Mouse (Mus musculus): ENCODE measurements around the gene Gabra1. TPM values are rescaled to one million over a fixed set of nuclear protein-coding genes. Genes with fewer than 3 reads are reported as not detected.

Gabra1 gene
- total RNA-seq (2022): 1 to 10 TPM in 2 of 4 experiments, under 1 TPM in 2; 0.22 to 1.5 (median 0.89) TPM

DNA sequence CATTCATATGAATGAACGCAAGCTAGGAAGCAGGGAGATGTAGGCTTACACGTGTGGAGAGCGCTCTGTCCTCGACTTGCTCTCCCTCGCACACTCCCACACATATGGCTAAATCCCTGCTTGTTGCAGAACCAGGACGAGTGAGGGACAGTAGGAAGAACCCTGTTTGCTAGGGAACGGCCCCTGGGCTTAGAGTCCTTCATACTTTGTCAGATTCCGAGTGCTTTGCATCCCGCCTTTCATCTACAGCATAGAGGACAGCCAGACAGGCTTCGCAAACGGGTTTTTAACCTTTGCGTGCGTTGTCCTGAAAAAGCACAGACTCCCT, at the start of gene Gabra1:
Gene Gabra1, minus strand, starts transcription at position 106 of the 328 bp plus-strand sequence.
- DNase-seq (ENCODE audit: low spot score in 2 of 2): no peak

DNA sequence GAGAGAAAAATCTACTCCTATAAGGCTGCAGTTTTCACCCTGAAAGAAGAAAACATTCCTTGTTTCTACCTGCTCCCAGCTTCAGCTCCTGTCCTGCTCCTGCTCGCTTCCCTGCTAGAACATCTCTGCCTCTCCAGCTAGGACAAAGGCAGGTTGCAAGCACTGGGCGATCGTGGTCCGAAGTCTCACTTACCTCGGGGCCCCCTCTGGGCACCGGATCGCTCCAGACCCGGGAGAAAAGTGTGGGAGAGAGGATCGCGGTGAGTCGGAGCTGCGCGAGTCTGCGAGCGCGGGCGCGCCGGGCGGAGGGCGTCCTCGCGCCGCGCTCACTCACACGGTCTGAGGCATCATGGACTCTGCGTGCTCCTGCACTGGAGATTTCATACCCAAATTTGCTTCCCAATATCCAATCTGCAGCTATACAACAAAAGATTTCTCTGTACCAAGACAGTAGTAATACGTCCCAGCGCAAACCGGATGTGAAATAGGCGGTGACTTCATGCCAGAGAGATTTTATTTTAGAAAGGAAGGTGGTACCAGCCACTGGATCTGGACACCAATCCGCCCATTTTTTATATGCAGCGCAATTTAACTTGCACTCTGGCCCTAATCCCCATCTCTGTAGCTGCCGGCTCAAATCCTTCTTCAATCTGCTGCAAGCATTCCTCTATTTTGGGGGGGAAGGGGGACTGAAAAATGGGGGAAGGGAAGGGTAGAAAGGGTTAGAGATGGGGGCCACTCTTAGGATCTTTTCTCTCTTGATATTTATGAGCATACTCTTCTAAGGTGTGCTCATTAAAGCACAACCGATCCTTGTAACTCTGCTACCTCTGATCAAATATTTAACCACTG, 531 bp downstream of the Gabra1 start:
- DNase-seq (ENCODE audit: low spot score in 2 of 2): no peak

DNA sequence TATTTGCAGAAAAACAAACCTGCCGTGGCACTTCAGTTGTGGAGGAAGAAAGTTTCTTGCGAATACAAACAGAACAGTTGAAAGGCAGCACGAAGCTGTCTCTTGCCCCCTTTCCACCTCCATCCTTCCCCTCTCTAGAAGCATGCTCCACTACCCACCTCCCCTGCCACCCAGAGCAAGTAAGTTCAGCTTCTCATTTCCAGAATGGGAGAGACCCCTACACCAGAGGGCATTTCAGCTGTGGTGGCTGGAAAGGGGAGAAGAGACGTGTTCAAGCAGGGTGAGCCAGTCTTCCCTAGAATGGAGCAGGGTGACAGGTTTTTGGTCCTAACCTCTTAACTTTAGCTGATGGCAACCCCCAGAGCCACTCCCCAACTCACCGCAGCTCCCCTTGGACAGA, 1.3 kb downstream of the Gabra1 start:
- no peak for DNase-seq (ENCODE audit: low spot score in 2 of 2)

DNA sequence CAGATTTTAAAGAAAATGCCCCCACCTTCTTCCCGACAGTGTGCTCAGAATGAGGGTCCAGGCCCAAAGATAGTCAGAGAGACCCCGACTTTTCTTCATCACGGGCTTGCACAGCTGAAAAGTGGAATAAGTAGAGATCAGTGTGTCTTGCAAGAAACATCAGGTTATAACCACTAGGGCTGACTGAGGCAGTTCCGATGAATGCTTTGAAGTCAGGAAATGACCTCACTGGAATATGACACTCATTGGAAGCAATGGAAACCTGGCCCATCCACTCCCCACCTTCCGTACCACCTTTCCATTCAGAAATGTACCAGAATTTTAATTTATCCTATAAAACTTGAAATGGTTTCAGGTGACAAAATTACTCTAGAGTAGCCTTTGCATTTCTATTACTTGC, 3.2 kb downstream of the Gabra1 start:
- no peak for DNase-seq (ENCODE audit: low spot score in 2 of 2)

- DNase-seq (ENCODE audit: low spot score in 2 of 2): no peak
Observed at GRCm38 (mm10) chr11:42178296-42178695, 4.4 kb downstream of the Gabra1 start.

DNA sequence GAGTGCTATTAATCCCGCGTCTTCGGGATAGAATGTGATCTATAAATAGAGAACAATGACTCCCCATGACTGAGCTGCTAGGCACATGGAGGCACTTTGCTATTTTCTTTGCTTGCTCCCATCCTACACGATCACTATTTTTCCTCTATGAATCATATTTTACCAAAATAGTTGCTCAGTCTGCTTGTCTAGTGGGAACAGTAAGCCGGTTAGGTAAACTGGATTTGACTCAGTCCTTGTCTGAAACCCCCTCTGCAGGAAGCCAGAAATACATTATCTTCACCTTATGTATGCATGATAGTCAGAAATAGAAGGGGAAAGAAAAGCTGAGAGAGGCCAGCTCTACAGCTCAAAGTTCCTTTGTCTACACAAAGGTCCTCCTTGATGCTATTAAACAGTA, 31.3 kb downstream of the Gabra1 start:
- no peak for DNase-seq (ENCODE audit: low spot score in 2 of 2)

DNA sequence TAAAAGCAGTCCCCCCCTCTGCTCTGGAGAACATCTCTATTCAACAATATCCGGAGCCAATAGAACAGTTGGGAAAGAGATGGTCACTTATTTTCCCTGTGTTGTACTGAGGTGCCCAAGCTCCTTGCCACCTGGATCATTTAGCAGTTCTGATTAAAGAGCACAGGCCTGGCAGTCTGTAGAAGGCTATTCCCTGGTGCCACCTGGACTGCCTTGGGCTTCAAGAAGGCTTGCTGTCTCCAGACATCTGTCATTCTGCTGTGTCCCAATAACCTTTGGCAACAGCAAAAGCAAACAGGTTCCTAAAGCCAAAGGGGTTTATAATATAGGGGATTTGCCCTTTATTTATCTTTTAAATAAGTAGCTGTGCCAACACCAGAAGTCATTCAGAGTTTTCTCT, 65.8 kb downstream of the Gabra1 start:
- no peak for DNase-seq (ENCODE audit: low spot score in 2 of 2)

- no peak for DNase-seq (ENCODE audit: low spot score in 2 of 2)
Observed at GRCm38 (mm10) chr11:42110051-42110450, 72.7 kb downstream of the Gabra1 start.

- DNase-seq (ENCODE audit: low spot score in 2 of 2): no peak
Observed at GRCm38 (mm10) chr11:42109627-42110026, 73.1 kb downstream of the Gabra1 start.

DNA sequence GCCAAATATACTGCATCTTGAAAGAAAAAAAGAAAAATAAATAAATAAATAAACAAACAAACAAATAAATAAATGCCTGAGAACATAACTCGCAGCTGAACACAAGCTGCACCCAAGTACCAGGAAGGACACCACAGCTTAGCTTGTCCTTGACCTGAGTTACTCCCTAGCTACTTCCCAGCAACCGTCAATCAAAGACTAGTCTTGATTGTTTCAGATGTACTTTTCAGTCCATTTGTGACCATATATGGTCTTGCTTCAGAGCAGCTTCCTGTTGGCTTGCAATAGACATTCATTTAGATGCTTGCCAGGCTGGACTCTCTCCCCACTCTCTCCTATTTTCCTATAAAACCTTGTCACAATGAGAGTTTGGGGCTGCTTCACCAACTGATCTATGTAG, 87.2 kb downstream of the Gabra1 start:
- DNase-seq (ENCODE audit: low spot score in 2 of 2): no peak

Other genes starting within 250 kb of the Gabra1 start
- gene Gabrg2, start 182.1 kb downstream of the Gabra1 start, total RNA-seq (2022): under 1 TPM; 0.16 to 0.83 (median 0.34) TPM
- not detected for gene Gabra6, start 138.1 kb upstream of the Gabra1 start, total RNA-seq (2022)
- under 1 TPM; 0.15 to 0.46 (median 0.21) TPM for gene Gabrb2, start 236.8 kb upstream of the Gabra1 start, total RNA-seq (2022)